In the genomic region with DNA sequence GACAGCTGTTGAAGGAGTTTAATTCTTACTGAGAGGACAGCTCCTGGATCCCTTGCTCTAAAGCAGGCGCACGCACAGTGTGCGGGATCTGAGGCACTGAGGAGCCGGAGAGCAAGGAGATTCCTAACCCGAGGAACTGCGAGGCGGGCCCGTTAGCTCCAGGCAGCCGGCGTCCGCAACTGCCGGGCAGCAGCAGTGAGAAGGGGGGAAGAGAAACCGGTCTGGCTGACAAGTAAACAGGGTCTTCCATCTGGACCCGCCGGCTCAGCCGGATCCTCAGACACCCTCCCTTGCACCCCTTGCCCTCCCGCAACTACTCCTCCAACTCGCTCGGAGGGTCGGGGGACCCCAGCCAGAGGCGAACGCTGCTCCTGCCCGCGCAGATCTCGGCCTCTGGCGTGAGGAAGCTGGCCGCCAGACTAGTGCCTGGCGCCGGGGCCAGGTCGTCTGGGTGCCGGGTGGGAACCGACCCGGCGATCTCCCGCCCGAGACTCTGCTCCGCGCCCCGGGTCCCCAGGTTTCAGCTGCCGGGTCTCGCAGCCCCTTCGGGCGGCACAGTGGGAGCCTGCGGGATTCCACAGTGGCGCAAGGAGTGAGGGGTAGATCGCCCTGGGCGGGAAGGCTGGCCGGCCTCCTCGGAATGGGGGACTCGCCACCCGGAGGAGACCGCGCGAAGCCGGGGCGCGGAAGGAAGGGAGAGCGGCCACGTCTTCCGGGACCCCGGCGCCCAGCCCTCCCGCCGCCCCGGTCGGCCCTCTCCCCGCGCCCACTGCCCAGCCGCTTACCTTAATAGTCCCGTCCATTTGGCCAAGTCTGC, we compare ENCODE assay signal across 1 mouse cellular context.
TF ChIP-seq lines count a peak whose summit lies in the region.

No protein-coding gene starts in this region.

TF ChIP-seq in MEL, 35 proteins besides CTCF, POLR2A, EP300 and RAD21 (continued from another document):
- TF ChIP-seq SIN3A (IDR thresholded peaks at IDR 0.05; ENCODE audit: low read length) = no peak; the same call in 1 of the 2 replicates
TF ChIP-seq in MEL: peak in this region for 4.
